Mouse (Mus musculus) MEL (cell line): ENCODE data around the gene Napepld.

Experiments
- CTCF ChIP-seq, 3 experiments: IDR thresholded peaks in 2 of 3; conservative IDR thresholded peaks in 1 of 3; 2 replicates each; pipeline ENCODE4 v1.5.1; 2011 to 2012; ENCODE audit warnings: low read length in 3 of 3, low read depth in 2 of 3, mild to moderate bottlenecking in 2 of 3, improper control_type of control experiment in 1 of 3, inconsistent platforms in 1 of 3, mixed read lengths in 1 of 3, moderate library complexity in 1 of 3; ENCODE audit not compliant: control insufficient read depth in 1 of 3, insufficient read depth in 1 of 3, poor library complexity in 1 of 3, severe bottlenecking in 1 of 3
- E2F4 ChIP-seq: IDR thresholded peaks from 2 replicates; pipeline ENCODE4 v1.6.1; 2011; ENCODE audit warnings: low read depth, low read length, improper control_type of control experiment, borderline replicate concordance
- EP300 ChIP-seq, 2 experiments: IDR thresholded peaks; 2 replicates each; pipeline ENCODE4 v1.6.1; 2011; ENCODE audit warnings: improper control_type of control experiment in 2 of 2, low read length in 2 of 2, low read depth in 1 of 2, mild to moderate bottlenecking in 1 of 2
- HCFC1 ChIP-seq: IDR thresholded peaks from 2 replicates; pipeline ENCODE4 v1.6.1; 2012; ENCODE audit warnings: low read depth, mild to moderate bottlenecking, inconsistent platforms, low read length, improper control_type of control experiment, moderate library complexity
- MAZ ChIP-seq: IDR thresholded peaks from 2 replicates; pipeline ENCODE4 v1.6.1; 2012; ENCODE audit warnings: low read depth, mild to moderate bottlenecking, inconsistent platforms, low read length, improper control_type of control experiment
- MYC ChIP-seq: IDR thresholded peaks from 2 replicates; pipeline ENCODE4 v1.6.1; 2011; ENCODE audit warnings: low read depth, mild to moderate bottlenecking, low read length, improper control_type of control experiment, moderate library complexity
- POLR2A ChIP-seq, 2 experiments: IDR thresholded peaks; 2 replicates each; pipeline ENCODE4 v1.6.1; 2011 to 2012; ENCODE audit warnings: low read length in 2 of 2, mild to moderate bottlenecking in 2 of 2, control low read depth in 1 of 2, improper control_type of control experiment in 1 of 2, low read depth in 1 of 2, moderate library complexity in 1 of 2; ENCODE audit not compliant: control insufficient read depth in 1 of 2, insufficient read depth in 1 of 2, poor library complexity in 1 of 2

DNA sequence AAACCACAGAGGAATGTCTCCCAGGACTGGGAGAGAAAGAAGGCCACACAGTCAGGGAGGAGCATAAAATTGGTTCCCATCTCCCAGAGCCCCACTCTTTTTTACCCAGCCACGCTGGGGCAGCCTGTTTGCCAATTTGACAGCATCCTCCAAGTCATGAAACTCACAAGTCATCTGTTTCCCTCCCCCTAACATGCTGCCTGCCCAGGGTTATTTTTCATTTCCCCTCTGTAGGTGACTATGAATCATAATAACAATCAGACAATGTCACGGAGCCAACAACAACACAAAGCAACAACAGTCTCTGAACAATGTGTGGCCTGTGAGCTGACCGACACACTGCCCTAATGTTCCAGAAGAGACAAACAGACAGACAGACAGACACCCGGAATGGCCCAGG, 21.2 kb downstream of the Napepld start:
- TF ChIP-seq EP300 (IDR thresholded peaks at IDR 0.05; ENCODE audit: low read depth in 1 of 2, low read length in 2 of 2) = no peak
- TF ChIP-seq E2F4 = no peak
- TF ChIP-seq POLR2A (IDR thresholded peaks at IDR 0.05; ENCODE audit: control insufficient read depth in 1 of 2, insufficient read depth in 1 of 2, low read depth in 1 of 2, low read length in 2 of 2, poor library complexity in 1 of 2) = no peak
- no peak for TF ChIP-seq MYC
- no peak for TF ChIP-seq CTCF (IDR thresholded peaks at IDR 0.05 in 2 of 3, conservative IDR thresholded peaks at IDR 0.05 in 1 of 3; ENCODE audit: control insufficient read depth in 1 of 3, insufficient read depth in 1 of 3, low read depth in 2 of 3, low read length in 3 of 3, poor library complexity in 1 of 3, severe bottlenecking in 1 of 3)
- no peak for TF ChIP-seq HCFC1
- TF ChIP-seq MAZ = no peak
